Mouse (Mus musculus): Measurements from ENCODE around the gene Celf3.

GRCm38 (mm10) chr3:94443597-94443964 lies 34.5 kb upstream of the Celf3 start, which contains the start of gene Oaz3:
- TF ChIP-seq CTCF (IDR thresholded peaks at IDR 0.05; ENCODE audit: low read depth, low read length), result no peak
- no peak for TF ChIP-seq POLR2A (IDR thresholded peaks at IDR 0.05; ENCODE audit: extremely low read depth, insufficient read depth, low read length)
